Mouse (Mus musculus) inflammation-experienced regulatory T-cells, adult 6 months (primary cell): ENCODE results near the gene Olfr457. TPM values are rescaled to one million over a fixed set of nuclear protein-coding genes. Genes with fewer than 3 reads are reported as not detected.
"Not testable (repeated sequence)": the region's sequence is repeated elsewhere in the genome, so short reads cannot be mapped to it uniquely, and the experiment has no call there.

Source experiments
- ATAC-seq: one replicate; pipeline ENCODE4 v1.8.0; 2017
- polyA plus RNA-seq, 3 experiments: library from polyadenylated mRNA; unstranded; fragments of 100-300 nt; shearing (Covaris generic); gene quantifications; one replicate each; pipeline ENCODE4 v1.2.1; 2017

Gene Olfr457
- polyA plus RNA-seq: under 1 TPM in 1 of 3 experiments, not detected in 2; 0.15 TPM

- ATAC-seq: no peak
These were observed at the start of gene Olfr457 for GRCm38 (mm10) chr6:42476235-42476634. Gene Olfr457 (minus strand): TSS chr6:42476335.

- ATAC-seq: no peak
These were observed 37.3 kb upstream of the Olfr457 start for GRCm38 (mm10) chr6:42513461-42513860.

DNA sequence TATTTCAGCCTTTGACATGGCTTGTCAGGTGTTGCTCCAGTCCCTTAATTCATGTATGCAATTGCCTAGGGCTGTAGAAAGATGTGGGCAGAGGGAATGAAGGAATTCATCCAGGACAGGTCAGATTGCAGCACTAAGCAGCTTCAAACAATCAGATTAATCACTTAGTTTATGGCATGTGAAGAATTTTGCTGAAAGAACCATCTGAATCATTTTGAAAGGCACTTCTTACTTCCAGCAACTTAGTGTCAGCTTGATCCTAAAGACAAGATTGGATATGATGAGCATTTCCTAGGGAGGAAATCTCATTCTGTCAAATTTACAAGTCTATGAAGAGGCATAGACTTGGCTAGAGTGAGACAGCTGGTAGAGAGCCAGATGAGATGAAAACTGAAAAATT lies 33.2 kb upstream of the Olfr457 start:
- ATAC-seq: no peak

- no peak for ATAC-seq
These were observed 27.3 kb upstream of the Olfr457 start for GRCm38 (mm10) chr6:42503478-42503877.

GRCm38 (mm10) chr6:42489731-42490130 lies 13.6 kb upstream of the Olfr457 start:
- ATAC-seq: no peak

DNA sequence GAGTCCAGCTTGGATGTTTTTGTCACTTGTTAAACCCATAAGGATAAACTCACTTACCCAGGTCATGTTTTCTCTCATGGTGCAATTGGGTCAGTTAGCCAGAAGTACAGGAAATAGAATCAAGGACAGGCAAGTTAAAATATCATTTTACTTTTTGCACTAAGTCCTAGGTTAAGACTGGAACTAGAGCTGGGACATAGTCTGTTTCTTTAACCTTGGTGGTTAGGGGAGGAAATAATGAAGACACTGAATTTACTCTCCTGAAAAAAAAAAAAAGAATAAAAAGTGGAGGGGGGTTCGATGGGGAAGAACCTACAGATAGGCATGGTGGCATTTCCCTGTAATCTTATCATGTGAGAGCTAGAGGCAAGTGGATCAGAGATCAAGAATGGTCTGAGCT lies 11.0 kb upstream of the Olfr457 start, which contains the start of gene Olfr456:
Gene Olfr456 (minus strand): TSS at position 101 of the 400 bp plus-strand sequence.
- no peak for ATAC-seq

DNA sequence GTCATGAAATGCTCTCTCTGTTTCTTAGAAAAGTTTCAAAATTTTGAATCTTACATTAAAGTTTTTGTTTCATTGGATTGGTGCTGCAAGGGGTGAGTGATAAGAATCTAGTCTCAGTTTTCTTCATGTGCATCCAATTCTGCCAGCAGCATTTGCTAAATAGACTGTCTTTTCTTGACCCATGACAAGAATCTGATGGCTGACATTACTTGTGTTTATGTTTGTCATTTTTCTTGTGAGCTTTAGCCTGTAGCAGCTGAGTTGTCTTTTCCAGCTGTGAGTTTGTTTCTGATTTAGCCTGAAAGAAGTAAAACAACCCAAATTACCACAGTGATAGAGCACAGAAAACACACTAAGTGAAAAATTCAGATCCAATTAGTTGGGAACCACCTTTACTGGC lies 8.5 kb upstream of the Olfr457 start:
- no peak for ATAC-seq

- ATAC-seq: not testable (repeated sequence)
These were observed 4.8 kb downstream of the Olfr457 start for GRCm38 (mm10) chr6:42471298-42471697.

- no peak for ATAC-seq
These were observed 5.6 kb downstream of the Olfr457 start for GRCm38 (mm10) chr6:42470542-42470941.

DNA sequence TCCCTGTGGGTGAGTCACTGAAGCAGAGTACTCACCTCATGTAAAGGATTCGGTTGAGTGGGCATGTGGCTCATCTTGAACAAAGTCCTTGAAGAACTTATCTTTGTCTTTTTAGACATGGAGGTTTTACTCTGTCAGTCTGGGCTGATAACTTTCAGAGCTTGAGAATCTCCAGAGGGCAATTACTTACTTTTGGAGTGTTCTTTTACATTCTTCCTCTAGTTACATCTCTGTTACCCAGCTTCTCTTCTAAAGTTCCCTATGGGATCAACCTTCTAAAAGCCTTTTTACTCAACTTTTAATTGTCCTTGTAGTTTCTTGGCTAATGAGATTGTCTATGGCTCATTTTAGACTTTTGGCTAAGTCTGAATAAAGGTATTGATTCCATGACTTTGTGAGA lies 11.0 kb downstream of the Olfr457 start, which contains the start of gene Olfr458:
Gene Olfr458 (minus strand): TSS at position 101 of the 400 bp plus-strand sequence.
- no peak for ATAC-seq

DNA sequence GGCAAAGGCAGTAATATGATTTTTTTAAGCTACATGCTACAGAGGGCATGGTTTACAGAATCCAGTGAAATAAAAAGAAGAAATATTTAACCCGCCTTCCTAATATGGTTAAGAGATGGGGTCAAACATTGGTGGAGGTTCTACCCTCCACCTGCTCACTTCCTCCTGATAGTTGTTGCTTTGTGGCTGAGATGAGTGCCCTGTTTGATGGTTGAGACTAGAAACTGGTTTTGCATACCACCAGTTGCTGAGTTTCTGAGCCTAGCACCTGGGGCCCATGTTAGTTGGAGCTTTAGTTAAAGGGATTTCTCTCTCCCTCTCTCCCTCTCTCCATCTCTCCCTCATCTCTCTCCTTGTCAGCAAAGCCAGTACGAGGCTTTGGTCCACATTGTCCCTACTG lies 28.8 kb downstream of the Olfr457 start:
- ATAC-seq: no peak

GRCm38 (mm10) chr6:42444491-42444890 lies 31.6 kb downstream of the Olfr457 start:
- no peak for ATAC-seq

GRCm38 (mm10) chr6:42441395-42441794 lies 34.7 kb downstream of the Olfr457 start:
- no peak for ATAC-seq

- no peak for ATAC-seq
These were observed 40.6 kb downstream of the Olfr457 start for GRCm38 (mm10) chr6:42435490-42435889.

DNA sequence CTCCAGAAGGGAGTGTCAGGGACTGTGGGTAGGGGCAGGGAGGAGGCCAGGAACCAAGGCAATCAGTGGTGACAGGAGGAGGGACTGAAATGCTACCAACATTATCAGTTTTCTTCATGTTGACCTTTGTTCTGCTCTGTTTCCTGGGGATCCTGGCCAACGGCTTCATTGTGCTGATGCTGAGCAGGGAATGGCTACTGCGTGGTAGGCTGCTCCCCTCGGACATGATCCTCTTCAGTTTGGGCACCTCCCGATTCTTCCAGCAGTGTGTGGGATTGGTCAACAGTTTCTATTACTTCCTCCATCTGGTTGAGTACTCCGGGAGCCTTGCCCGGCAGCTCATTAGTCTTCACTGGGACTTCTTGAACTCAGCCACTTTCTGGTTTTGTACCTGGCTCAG lies 41.7 kb downstream of the Olfr457 start, which contains the start of gene Tas2r126:
Gene Tas2r126 (plus strand): TSS at position 90 of the 400 bp plus-strand sequence.
- ATAC-seq: no peak

DNA sequence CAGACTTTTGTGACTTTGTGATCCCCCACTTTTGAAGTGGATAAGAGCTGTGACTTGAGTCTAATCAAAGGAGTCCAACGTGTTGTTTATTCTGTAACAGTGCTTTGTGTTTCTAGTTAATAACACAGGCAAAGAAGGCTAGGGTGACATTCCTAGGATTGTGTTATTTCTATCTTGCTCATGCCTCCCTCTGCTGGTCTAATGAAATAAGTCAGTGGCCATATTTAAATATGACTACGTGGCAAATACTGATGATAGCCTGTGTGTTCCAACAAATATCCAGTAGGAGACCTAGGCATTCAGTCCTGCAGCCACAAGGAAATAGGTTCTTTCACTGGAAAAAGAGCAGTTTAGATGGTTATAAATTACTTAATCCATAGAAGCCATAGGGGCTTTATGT lies 42.6 kb downstream of the Olfr457 start:
- no peak for ATAC-seq

- no peak for ATAC-seq
These were observed 49.8 kb downstream of the Olfr457 start for GRCm38 (mm10) chr6:42426337-42426736.

GRCm38 (mm10) chr6:42424472-42424871 lies 51.7 kb downstream of the Olfr457 start:
- ATAC-seq: no peak

DNA sequence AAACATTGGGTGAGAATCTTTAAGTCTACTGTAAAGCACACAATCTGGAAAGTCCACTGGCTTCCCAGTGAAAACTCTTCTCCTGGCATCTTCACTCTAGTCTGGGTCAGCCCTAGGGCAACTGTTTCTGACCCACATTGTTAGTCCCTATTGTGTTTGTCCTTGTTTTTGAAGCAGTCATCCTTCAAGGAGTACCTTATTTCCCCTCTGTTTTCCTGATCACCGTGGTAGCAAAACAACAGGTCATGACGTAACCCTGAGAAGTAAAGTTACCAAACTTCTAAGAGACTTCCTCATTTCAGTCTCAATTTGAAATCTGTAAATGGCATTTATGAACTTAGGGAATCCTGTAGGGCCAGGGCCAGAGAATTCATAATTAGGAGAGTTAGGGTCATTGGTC lies 54.7 kb downstream of the Olfr457 start:
- ATAC-seq: no peak

- no peak for ATAC-seq
These were observed 56.7 kb downstream of the Olfr457 start for GRCm38 (mm10) chr6:42419443-42419842.

Other genes starting within 250 kb of the Olfr457 start
- 1 to 10 TPM; 1.7 to 8.4 (median 6.6) TPM for gene Gstk1, start 230.4 kb downstream of the Olfr457 start, polyA plus RNA-seq
- gene Tmem139, start 214.4 kb downstream of the Olfr457 start, polyA plus RNA-seq: not detected
- 10 to 100 TPM; 46.6 to 55.8 (median 52.1) TPM for gene Casp2, start 211.3 kb downstream of the Olfr457 start, polyA plus RNA-seq
- not detected for gene Clcn1, start 189.7 kb downstream of the Olfr457 start, polyA plus RNA-seq
- not detected for gene Fam131b, start 151.7 kb downstream of the Olfr457 start, polyA plus RNA-seq
- 100 to 1,000 TPM in 1 of 3 experiments, 10 to 100 TPM in 2; 39.3 to 108 (median 40.8) TPM for gene Zyx, start 126.7 kb downstream of the Olfr457 start, polyA plus RNA-seq
- gene Epha1, start 103.1 kb downstream of the Olfr457 start, polyA plus RNA-seq: under 1 TPM; 0.19 to 0.69 (median 0.67) TPM
- gene Tas2r143, start 76.1 kb downstream of the Olfr457 start, polyA plus RNA-seq: not detected
- gene Tas2r135, start 70.9 kb downstream of the Olfr457 start, polyA plus RNA-seq: not detected
- gene Tas2r126, start 41.8 kb downstream of the Olfr457 start, polyA plus RNA-seq: not detected
- not detected for gene Olfr458, start 11.1 kb downstream of the Olfr457 start, polyA plus RNA-seq
- gene Olfr456, start 10.9 kb upstream of the Olfr457 start, polyA plus RNA-seq: not detected
- not detected for gene Olfr455, start 71.3 kb upstream of the Olfr457 start, polyA plus RNA-seq
- not detected for gene Tcaf3, start 121.4 kb upstream of the Olfr457 start, polyA plus RNA-seq
- under 1 TPM in 1 of 3 experiments, not detected in 2; 0.12 TPM for gene Tcaf2, start 168.9 kb upstream of the Olfr457 start, polyA plus RNA-seq
- under 1 TPM in 2 of 3 experiments, not detected in 1; 0.19 to 0.38 TPM for gene Tcaf1, start 233.8 kb upstream of the Olfr457 start, polyA plus RNA-seq